Mouse (Mus musculus) bone marrow macrophage, adult 2 months (primary cell): ENCODE measurements around the gene Gm17374.

ENCODE experiments used
- CTCF ChIP-seq: IDR thresholded peaks from 2 replicates; pipeline ENCODE4 v1.5.1; 2012; ENCODE audit warnings: low read depth, mild to moderate bottlenecking, low read length, moderate library complexity
- POLR2A ChIP-seq: IDR thresholded peaks from 2 replicates; pipeline ENCODE4 v1.6.1; 2012; ENCODE audit warnings: mild to moderate bottlenecking, low read depth, low read length, borderline replicate concordance

DNA sequence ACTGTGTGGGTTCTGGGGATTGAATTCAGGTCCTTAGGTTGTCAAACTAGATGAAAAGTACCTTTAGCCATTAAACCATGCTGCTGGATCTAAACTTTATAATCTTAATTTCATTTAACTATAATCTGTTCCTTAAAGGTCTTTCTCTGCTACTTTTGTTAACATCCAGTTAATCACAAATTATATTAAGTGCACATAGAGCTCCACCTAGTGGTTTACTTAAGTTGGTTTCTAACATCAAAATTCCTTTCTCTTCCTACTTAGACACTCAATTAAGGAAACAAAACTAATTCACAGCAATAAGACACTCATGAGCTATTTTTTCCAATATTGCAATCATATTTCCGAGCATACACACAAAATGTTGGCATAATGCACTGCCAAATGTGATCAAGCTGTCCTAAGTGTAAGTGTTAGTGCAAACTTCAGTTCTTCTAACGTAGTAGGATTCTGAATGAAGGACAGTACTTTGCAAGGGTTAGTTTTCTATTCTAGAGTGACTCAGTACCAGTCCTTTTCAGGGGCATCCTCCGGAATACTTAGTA, 7.4 kb downstream of the Gm17374 start:
- TF ChIP-seq CTCF: no peak
- no peak for TF ChIP-seq POLR2A
